Mouse (Mus musculus) ES-E14 (cell line): ENCODE measurements around the gene Magi2. TPM values are rescaled to one million over a fixed set of nuclear protein-coding genes. Genes with fewer than 3 reads are reported as not detected.

Experiments used
- DNase-seq: peaks from one replicate; pipeline ENCODE4 v3.0.0-alpha.2; 2013; ENCODE audit warnings: low read depth, low spot score
- H3K27ac ChIP-seq: 2 replicates; pipeline ENCODE4 v1.5.1; 2012; ENCODE audit warnings: low read depth, mild to moderate bottlenecking, low read length, moderate library complexity, mixed read lengths; ENCODE audit not compliant: poor library complexity, insufficient read depth, severe bottlenecking
- H3K36me3 ChIP-seq: 2 replicates; pipeline ENCODE4 v1.6.1; 2012; ENCODE audit warnings: mild to moderate bottlenecking, low read length, moderate library complexity, mixed read lengths; ENCODE audit not compliant: control insufficient read depth, poor library complexity, insufficient read depth, severe bottlenecking
- H3K4me1 ChIP-seq, 2 experiments: fragments of 150-350 bp in 1 of 2; sonication (generic) in 1 of 2; 2 replicates each; pipeline ENCODE4 v1.6.1; 2012; ENCODE audit warnings: low read length in 2 of 2, mild to moderate bottlenecking in 1 of 2, mixed read lengths in 1 of 2; ENCODE audit not compliant: control insufficient read depth in 2 of 2, insufficient read depth in 2 of 2, poor library complexity in 1 of 2
- H3K4me3 ChIP-seq, 2 experiments: fragments of 150-350 bp in 1 of 2; sonication (generic) in 1 of 2; 2 replicates each; pipeline ENCODE4 v1.5.1; 2012; ENCODE audit warnings: low read length in 2 of 2, low read depth in 1 of 2, mild to moderate bottlenecking in 1 of 2, mixed read lengths in 1 of 2; ENCODE audit not compliant: insufficient read depth in 1 of 2, poor library complexity in 1 of 2, severe bottlenecking in 1 of 2
- H3K9ac ChIP-seq: 2 replicates; pipeline ENCODE4 v1.6.1; 2012; ENCODE audit warnings: low read depth, mild to moderate bottlenecking, low read length, mixed read lengths; ENCODE audit not compliant: poor library complexity, insufficient read depth, severe bottlenecking
- H3K9me3 ChIP-seq: fragments of 150-350 bp; sonication (generic); 2 replicates; pipeline ENCODE4 v1.6.1; 2012; ENCODE audit warnings: low read depth, mild to moderate bottlenecking, low read length; ENCODE audit not compliant: control insufficient read depth, insufficient read depth
- CHD2 ChIP-seq: IDR thresholded peaks from 2 replicates; pipeline ENCODE4 v1.6.1; 2014; ENCODE audit warnings: mild to moderate bottlenecking, low read depth, low read length, inconsistent platforms
- HCFC1 ChIP-seq: IDR thresholded peaks from 2 replicates; pipeline ENCODE4 v1.6.1; 2012; ENCODE audit warnings: low read length, inconsistent platforms, borderline replicate concordance; ENCODE audit not compliant: insufficient read depth
- MAFK ChIP-seq: IDR thresholded peaks from 2 replicates; pipeline ENCODE4 v1.6.1; 2014; ENCODE audit warnings: mild to moderate bottlenecking, low read depth, low read length, inconsistent platforms; ENCODE audit not compliant: insufficient read depth
- ZC3H11A ChIP-seq: IDR thresholded peaks from 2 replicates; pipeline ENCODE4 v1.6.1; 2012; ENCODE audit warnings: low read depth, mild to moderate bottlenecking, inconsistent platforms, low read length, borderline replicate concordance
- ZNF384 ChIP-seq: IDR thresholded peaks from 2 replicates; pipeline ENCODE4 v1.6.1; 2012; ENCODE audit warnings: low read depth, low read length, inconsistent platforms
- in situ Hi-C, 2 experiments: fragments of 600-800 bp; cut with MboI; formaldehyde crosslinking; loops; one replicate each; pipeline ENCODE4 v1.15.1; 2025; ENCODE audit warnings: low sequenced_read_pairs in 2 of 2, inconsistent platforms in 1 of 2; ENCODE audit not compliant: unreplicated experiment in 2 of 2
- total RNA-seq: library from RNA; depleted of rRNA; stranded (reverse); fragments of 300-350 nt; gene quantifications from 2 replicates; pipeline ENCODE4 v1.2.3, GENCODE M21; 2012

Gene Magi2
- total RNA-seq, 1 experiment = 0.85 TPM

GRCm38 (mm10) chr5:19487947-19488346 lies 261.1 kb downstream of the Magi2 start:
- H3K9me3 ChIP-seq = no peaks in the 10 kb centered on the region
- H3K9ac ChIP-seq = no peak overlapping the region
- DNase-seq = no peak
- H3K36me3 ChIP-seq = no peaks in the 10 kb centered on the region
- H3K27ac ChIP-seq = no peak overlapping the region
- no peak for TF ChIP-seq HCFC1
- no peak for TF ChIP-seq MAFK
- TF ChIP-seq CHD2 = no peak
- TF ChIP-seq ZC3H11A = no peak
- TF ChIP-seq ZNF384 = no peak
- no peak overlapping the region for H3K4me3 ChIP-seq
- no peaks in the 10 kb centered on the region for H3K4me1 ChIP-seq
- in situ Hi-C loops = no loop called here

GRCm38 (mm10) chr5:19501005-19501404 lies 274.2 kb downstream of the Magi2 start:
- TF ChIP-seq MAFK (no peak), HCFC1 (no peak), ZC3H11A (no peak), ZNF384 (no peak), CHD2 (no peak)
- DNase-seq = no peak
- Histone ChIP-seq H3K36me3 (no peaks in the 10 kb centered on the region), H3K4me1 (no peaks in the 10 kb centered on the region), H3K4me3 (no peak overlapping the region), H3K27ac (no peak overlapping the region), H3K9ac (no peak overlapping the region), H3K9me3 (no peaks in the 10 kb centered on the region)
- in situ Hi-C loops = no loop called here

- H3K9me3 ChIP-seq = no peaks in the 10 kb centered on the region
- no peak overlapping the region for H3K27ac ChIP-seq
- no peak overlapping the region for H3K9ac ChIP-seq
- H3K36me3 ChIP-seq = no peaks in the 10 kb centered on the region
- H3K4me1 ChIP-seq = no peaks in the 10 kb centered on the region
- in situ Hi-C loops = no loop called here
- DNase-seq = peak; percentile 3
- H3K4me3 ChIP-seq = no peak overlapping the region
- TF ChIP-seq MAFK = no peak
- TF ChIP-seq ZC3H11A = peak; percentile 38; the same call in 1 of the 2 replicates
- peak; percentile 22; the same call in 1 of the 2 replicates for TF ChIP-seq ZNF384
Observed at GRCm38 (mm10) chr5:19522168-19522567, 295.3 kb downstream of the Magi2 start.

- H3K4me3 ChIP-seq = no peak overlapping the region
- H3K9me3 ChIP-seq = no peaks in the 10 kb centered on the region
- H3K36me3 ChIP-seq = no peaks in the 10 kb centered on the region
- no peak overlapping the region for H3K27ac ChIP-seq
- H3K9ac ChIP-seq = no peak overlapping the region
- H3K4me1 ChIP-seq = no peaks in the 10 kb centered on the region; a peak in 1 of 4 replicates
- TF ChIP-seq CHD2 = no peak
- no peak for TF ChIP-seq ZC3H11A
- TF ChIP-seq ZNF384 = no peak
- TF ChIP-seq MAFK = no peak
- TF ChIP-seq HCFC1 = no peak
- in situ Hi-C loops = no loop called here
- DNase-seq = no peak
Observed at GRCm38 (mm10) chr5:19539348-19539747, 312.5 kb downstream of the Magi2 start.

DNA sequence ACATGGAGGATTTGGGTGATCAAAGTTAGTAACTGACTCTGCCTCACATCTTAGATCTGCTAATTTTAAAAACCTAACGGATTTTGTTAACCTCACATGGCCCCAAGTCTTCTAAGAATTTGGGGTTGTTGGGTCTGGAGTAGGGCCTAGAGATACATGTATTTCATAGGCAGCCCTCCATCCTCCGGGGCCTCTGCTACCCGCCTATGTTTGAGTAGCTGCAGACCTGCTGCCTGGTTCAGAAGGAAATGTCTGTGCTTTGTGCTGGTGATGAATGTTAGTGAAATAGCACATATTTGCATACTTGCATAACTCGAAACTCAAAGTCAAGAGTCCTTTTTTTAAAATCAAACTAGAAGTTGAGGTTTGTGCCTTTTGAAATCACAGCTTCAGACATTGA lies 319.6 kb downstream of the Magi2 start:
- no peak for TF ChIP-seq ZNF384
- Histone ChIP-seq H3K4me1 (no peaks in the 10 kb centered on the region), H3K9ac (no peak overlapping the region), H3K9me3 (no peaks in the 10 kb centered on the region), H3K4me3 (no peak overlapping the region), H3K27ac (no peak overlapping the region), H3K36me3 (no peaks in the 10 kb centered on the region)
- DNase-seq = no peak
- in situ Hi-C loops = no loop called here
